Mouse (Mus musculus): ENCODE data around the gene Mfsd2b. TPM values are rescaled to one million over a fixed set of nuclear protein-coding genes. Genes with fewer than 3 reads are reported as not detected.
"Not testable (repeated sequence)": the region's sequence is repeated elsewhere in the genome, so short reads cannot be mapped to it uniquely, and the experiment has no call there.

Gene Mfsd2b
- polyA plus RNA-seq, 1 experiment from 2014 or later: 28.0 TPM

DNA sequence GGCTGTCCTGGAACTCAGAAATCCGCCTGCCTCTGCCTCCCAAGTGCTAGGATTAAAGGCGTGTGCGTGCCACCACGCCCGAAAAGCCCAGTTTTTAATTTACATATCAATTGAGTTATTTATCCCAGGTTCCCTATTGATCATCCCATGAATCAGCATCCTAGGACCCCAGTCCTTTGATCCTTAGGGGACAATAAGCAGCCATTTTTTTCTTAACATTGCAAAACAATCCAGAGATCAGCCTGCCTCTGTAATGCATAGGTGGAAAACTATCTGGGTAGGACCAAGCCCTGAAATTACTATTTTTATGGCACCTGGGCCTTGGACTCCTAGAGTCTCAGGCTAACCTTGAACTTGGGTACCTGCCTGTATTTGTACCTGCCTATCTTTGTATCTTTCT, 23.9 kb upstream of the Mfsd2b start:
- no peak for DNase-seq
- H3K9ac ChIP-seq (replicated peaks): no peak overlapping the region
- no peak for TF ChIP-seq EP300 (IDR thresholded peaks at IDR 0.05; ENCODE audit: low read depth)
- H3K4me3 ChIP-seq (ENCODE audit: low read depth, low read length): no peak overlapping the region
- no peaks in the 10 kb centered on the region for H3K4me1 ChIP-seq (ENCODE audit: insufficient read depth)
- no peaks in the 10 kb centered on the region for H3K27me3 ChIP-seq (ENCODE audit: insufficient read depth, low read length)
- peaks cover 10% of the 10 kb centered on the region for H3K36me3 ChIP-seq (replicated peaks; ENCODE audit: insufficient read depth, low read length)
- WGBS (ENCODE audit: insufficient replicate concordance): 92% methylated on average over 5 of the region's 5 CpGs
- no peak for ATAC-seq
- H3K27ac ChIP-seq (ENCODE audit: low read depth): no peak overlapping the region
- no peak overlapping the region for H3K4me2 ChIP-seq (ENCODE audit: low read depth, low read length)
- H3K9me3 ChIP-seq (ENCODE audit: low read length): no peaks in the 10 kb centered on the region

DNA sequence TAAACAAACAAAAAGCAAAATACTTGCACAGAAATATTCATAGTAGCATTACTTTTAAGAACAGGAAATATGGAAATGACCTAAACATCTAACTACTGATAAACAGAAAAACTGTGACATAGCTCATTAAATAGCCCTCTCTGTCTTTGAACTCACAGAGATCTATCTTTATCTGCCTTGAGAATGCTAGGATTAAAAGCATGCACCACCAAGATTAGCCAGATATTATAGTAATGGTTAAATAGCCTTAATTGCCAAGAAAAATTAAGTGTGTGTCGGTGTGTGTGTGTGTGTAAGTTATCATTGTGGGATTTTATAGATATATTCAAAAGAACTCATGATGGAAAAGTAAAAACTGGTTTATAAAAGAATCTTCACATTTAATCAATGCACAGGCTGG, 15.7 kb upstream of the Mfsd2b start:
- DNase-seq (no peak), ATAC-seq (no peak)
- WGBS (ENCODE audit: insufficient replicate concordance): 74% methylated on average over 1 of the region's 1 CpGs
- Histone ChIP-seq H3K27me3 (ENCODE audit: insufficient read depth, low read length) (no peaks in the 10 kb centered on the region), H3K36me3 (replicated peaks; ENCODE audit: insufficient read depth, low read length) (peaks cover 32% of the 10 kb centered on the region), H3K4me3 (ENCODE audit: low read depth, low read length) (no peak overlapping the region), H3K4me1 (ENCODE audit: insufficient read depth) (no peaks in the 10 kb centered on the region), H3K9me3 (ENCODE audit: low read length) (no peaks in the 10 kb centered on the region), H3K9ac (replicated peaks) (no peak overlapping the region), H3K27ac (ENCODE audit: low read depth) (no peak overlapping the region), H3K4me2 (ENCODE audit: low read depth, low read length) (no peak overlapping the region)
- no peak for TF ChIP-seq EP300 (IDR thresholded peaks at IDR 0.05; ENCODE audit: low read depth)
- TF ChIP-seq CTCF (IDR thresholded peaks at IDR 0.05; ENCODE audit: low read depth): no peak

DNA sequence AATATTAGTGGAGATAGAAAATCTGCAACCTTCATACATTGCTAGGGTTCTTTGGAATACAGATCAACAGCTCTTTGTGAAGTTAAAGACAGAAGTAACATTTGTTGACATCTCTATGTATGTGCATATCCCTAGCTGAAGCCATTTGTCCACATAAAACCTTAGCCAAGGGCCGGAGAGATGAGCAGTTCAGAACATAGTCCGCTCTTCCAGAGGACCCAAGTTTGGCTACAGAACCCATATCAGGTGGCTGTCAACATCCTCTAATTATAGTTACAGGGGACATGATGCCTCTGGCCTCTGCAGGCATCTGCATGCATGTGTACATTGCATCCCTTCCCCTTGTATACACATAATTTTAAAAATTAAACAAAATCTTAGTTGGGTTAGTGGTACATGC, 15.1 kb upstream of the Mfsd2b start:
- no peak for ATAC-seq
- H3K4me2 ChIP-seq (ENCODE audit: low read depth, low read length): no peak overlapping the region
- H3K4me3 ChIP-seq (ENCODE audit: low read depth, low read length): no peak overlapping the region
- no peak overlapping the region for H3K9ac ChIP-seq (replicated peaks)
- DNase-seq: no peak
- 87% methylated on average over 2 of the region's 2 CpGs for WGBS (ENCODE audit: insufficient replicate concordance)
- H3K4me1 ChIP-seq (ENCODE audit: insufficient read depth): no peaks in the 10 kb centered on the region
- no peak for TF ChIP-seq CTCF (IDR thresholded peaks at IDR 0.05; ENCODE audit: low read depth)
- no peak for TF ChIP-seq EP300 (IDR thresholded peaks at IDR 0.05; ENCODE audit: low read depth)
- H3K27me3 ChIP-seq (ENCODE audit: insufficient read depth, low read length): no peaks in the 10 kb centered on the region
- H3K27ac ChIP-seq (ENCODE audit: low read depth): no peak overlapping the region
- H3K9me3 ChIP-seq (ENCODE audit: low read length): no peaks in the 10 kb centered on the region
- peaks cover 35% of the 10 kb centered on the region for H3K36me3 ChIP-seq (replicated peaks; ENCODE audit: insufficient read depth, low read length)

DNA sequence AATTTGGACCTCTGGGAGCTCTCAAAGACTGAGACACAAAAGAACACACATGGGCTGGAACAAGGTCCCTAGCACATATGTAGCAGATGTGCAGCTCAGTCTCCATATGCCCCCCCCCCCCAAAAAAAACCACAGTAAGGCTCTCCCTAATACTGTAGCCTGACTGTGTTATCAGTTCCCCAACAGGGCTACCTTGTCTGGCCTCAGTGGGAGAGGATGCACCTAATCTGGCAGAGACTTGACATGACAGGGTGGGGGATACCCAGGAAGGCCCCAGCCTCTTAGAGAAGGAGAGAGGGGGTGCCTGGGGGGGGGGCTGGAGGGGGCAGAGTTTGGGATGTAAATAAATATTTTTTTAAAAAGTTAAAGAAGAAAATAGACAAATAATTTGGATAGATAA, 14.6 kb upstream of the Mfsd2b start:
- Histone ChIP-seq H3K4me3 (ENCODE audit: low read depth, low read length) (no peak overlapping the region), H3K27ac (ENCODE audit: low read depth) (no peak overlapping the region), H3K4me2 (ENCODE audit: low read depth, low read length) (no peak overlapping the region), H3K9ac (replicated peaks) (no peak overlapping the region), H3K27me3 (ENCODE audit: insufficient read depth, low read length) (no peaks in the 10 kb centered on the region), H3K36me3 (replicated peaks; ENCODE audit: insufficient read depth, low read length) (peaks cover 33% of the 10 kb centered on the region), H3K9me3 (ENCODE audit: low read length) (no peaks in the 10 kb centered on the region), H3K4me1 (ENCODE audit: insufficient read depth) (no peaks in the 10 kb centered on the region)
- TF ChIP-seq CTCF (IDR thresholded peaks at IDR 0.05; ENCODE audit: low read depth): no peak
- TF ChIP-seq EP300 (IDR thresholded peaks at IDR 0.05; ENCODE audit: low read depth): no peak
- ATAC-seq: peak; percentile 54
- DNase-seq: no peak

DNA sequence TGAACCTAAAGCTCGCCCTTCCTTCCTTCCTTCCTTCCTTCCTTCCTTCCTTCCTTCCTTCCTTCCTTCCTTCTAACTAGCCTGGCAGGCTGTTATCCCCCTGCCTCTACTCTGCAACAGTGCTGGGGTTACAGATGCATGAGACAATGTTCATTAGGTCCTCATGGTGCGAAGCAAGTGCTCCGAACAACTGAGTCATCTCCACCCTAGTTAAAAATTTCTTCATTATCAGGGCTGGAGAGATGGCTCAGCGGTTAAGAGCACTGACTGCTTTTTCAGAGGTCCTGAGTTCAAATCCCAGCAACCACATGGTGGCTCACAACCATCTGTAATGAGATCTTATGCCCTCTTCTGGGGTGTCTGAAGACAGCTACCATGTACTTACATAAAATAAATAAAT, 12.4 kb upstream of the Mfsd2b start:
- not testable (repeated sequence) for H3K4me3 ChIP-seq (ENCODE audit: low read depth, low read length); H3K4me1 ChIP-seq (ENCODE audit: insufficient read depth); H3K9me3 ChIP-seq (ENCODE audit: low read length); H3K27ac ChIP-seq (ENCODE audit: low read depth); ATAC-seq; H3K4me2 ChIP-seq (ENCODE audit: low read depth, low read length); H3K27me3 ChIP-seq (ENCODE audit: insufficient read depth, low read length); DNase-seq; H3K9ac ChIP-seq (replicated peaks)
- 93% methylated on average over 4 of the region's 4 CpGs for WGBS (ENCODE audit: insufficient replicate concordance)
- H3K36me3 ChIP-seq (replicated peaks; ENCODE audit: insufficient read depth, low read length): peaks cover 30% of the 10 kb centered on the region

DNA sequence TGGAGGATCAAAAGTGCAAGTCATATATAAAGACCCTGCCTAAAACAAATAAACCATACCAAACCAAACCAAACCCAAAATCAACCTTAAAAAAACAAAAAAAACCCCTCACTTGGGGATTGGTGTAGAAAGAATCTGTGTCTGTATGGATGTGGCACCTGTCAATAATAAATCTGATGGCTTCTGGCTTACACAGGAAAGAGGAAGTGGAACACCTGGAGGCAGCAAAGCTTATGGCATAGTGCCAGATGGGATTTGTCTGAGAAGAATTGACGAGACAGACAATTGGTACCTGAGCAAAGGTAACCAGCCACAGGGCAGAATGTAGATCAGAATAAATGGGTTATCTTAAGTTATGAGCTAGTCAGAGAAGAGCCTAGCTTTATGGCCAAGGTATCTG, 10.9 kb upstream of the Mfsd2b start:
- peaks cover 30% of the 10 kb centered on the region for H3K36me3 ChIP-seq (replicated peaks; ENCODE audit: insufficient read depth, low read length)
- no peak for DNase-seq
- no peak overlapping the region for H3K4me2 ChIP-seq (ENCODE audit: low read depth, low read length)
- 59% methylated on average over 1 of the region's 1 CpGs for WGBS (ENCODE audit: insufficient replicate concordance)
- no peaks in the 10 kb centered on the region for H3K4me1 ChIP-seq (ENCODE audit: insufficient read depth)
- ATAC-seq: no peak
- no peaks in the 10 kb centered on the region for H3K9me3 ChIP-seq (ENCODE audit: low read length)
- H3K27me3 ChIP-seq (ENCODE audit: insufficient read depth, low read length): no peaks in the 10 kb centered on the region
- H3K4me3 ChIP-seq (ENCODE audit: low read depth, low read length): no peak overlapping the region
- no peak overlapping the region for H3K27ac ChIP-seq (ENCODE audit: low read depth)
- no peak overlapping the region for H3K9ac ChIP-seq (replicated peaks)
- TF ChIP-seq EP300 (IDR thresholded peaks at IDR 0.05; ENCODE audit: low read depth) (no peak), CTCF (IDR thresholded peaks at IDR 0.05; ENCODE audit: low read depth) (no peak)

DNA sequence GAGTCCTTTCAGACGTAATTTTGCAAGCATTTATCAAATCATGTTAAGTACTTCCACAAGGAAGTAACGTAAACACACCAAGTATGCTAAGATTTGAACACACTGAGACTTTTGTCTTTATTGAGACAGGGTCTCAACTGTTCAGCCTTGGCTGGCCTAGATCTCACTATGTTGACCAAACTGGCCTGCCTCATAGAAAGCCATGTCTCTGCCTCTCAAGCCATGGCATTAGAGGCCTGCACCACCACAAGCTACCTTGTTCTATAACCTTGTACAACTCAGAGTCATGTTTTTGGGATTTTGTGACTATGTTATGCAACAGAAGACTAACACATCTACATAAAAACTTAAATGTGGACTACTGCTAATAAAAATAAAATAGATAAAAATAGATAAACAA, 7.9 kb upstream of the Mfsd2b start:
- Histone ChIP-seq H3K27me3 (ENCODE audit: insufficient read depth, low read length) (no peaks in the 10 kb centered on the region), H3K4me1 (ENCODE audit: insufficient read depth) (no peaks in the 10 kb centered on the region), H3K4me2 (ENCODE audit: low read depth, low read length) (no peak overlapping the region), H3K9ac (replicated peaks) (no peak overlapping the region), H3K9me3 (ENCODE audit: low read length) (no peaks in the 10 kb centered on the region), H3K27ac (ENCODE audit: low read depth) (no peak overlapping the region), H3K36me3 (replicated peaks; ENCODE audit: insufficient read depth, low read length) (peaks cover 38% of the 10 kb centered on the region), H3K4me3 (ENCODE audit: low read depth, low read length) (no peak overlapping the region)
- DNase-seq: no peak
- TF ChIP-seq EP300 (IDR thresholded peaks at IDR 0.05; ENCODE audit: low read depth) (no peak), CTCF (IDR thresholded peaks at IDR 0.05; ENCODE audit: low read depth) (no peak)
- no peak for ATAC-seq
- WGBS (ENCODE audit: insufficient replicate concordance): 86% methylated on average over 2 of the region's 2 CpGs

Measured in liver, postnatal 0 days (tissue).